Mouse (Mus musculus) midbrain, embryonic 13.5 days (tissue): Measurements from ENCODE around the gene Six6. TPM values are rescaled to one million over a fixed set of nuclear protein-coding genes. Genes with fewer than 3 reads are reported as not detected.

Source experiments
- ATAC-seq: fragments of 200-750 bp; cut with Nextera tagmentation; 2 replicates; pipeline ENCODE4 v1.8.0; 2017; ENCODE audit warnings: mild to moderate bottlenecking, moderate TSS enrichment, moderate library complexity
- H3K27ac ChIP-seq: fragments of 300-500 bp; sonication (generic); 2 replicates; pipeline ENCODE4 v1.5.1; 2015; ENCODE audit warnings: inconsistent platforms, mild to moderate bottlenecking, moderate library complexity
- H3K27me3 ChIP-seq: fragments of 300-500 bp; sonication (generic); 2 replicates; pipeline ENCODE4 v1.6.1; 2015; ENCODE audit warnings: mild to moderate bottlenecking, inconsistent platforms
- H3K36me3 ChIP-seq: fragments of 300-500 bp; sonication (generic); 2 replicates; pipeline ENCODE4 v1.6.1; 2015; ENCODE audit warnings: mild to moderate bottlenecking, inconsistent platforms
- H3K4me1 ChIP-seq: fragments of 300-500 bp; sonication (generic); replicated peaks from 2 replicates; pipeline ENCODE4 v1.6.1; 2015; ENCODE audit warnings: inconsistent platforms
- H3K4me2 ChIP-seq: fragments of 300-500 bp; sonication (generic); replicated peaks from 2 replicates; pipeline ENCODE4 v1.6.1; 2015; ENCODE audit warnings: moderate library complexity, mild to moderate bottlenecking, inconsistent platforms
- H3K4me3 ChIP-seq: fragments of 300-500 bp; sonication (generic); replicated peaks from 2 replicates; pipeline ENCODE4 v1.5.1; 2015; ENCODE audit warnings: mild to moderate bottlenecking, inconsistent platforms
- H3K9ac ChIP-seq: fragments of 300-500 bp; sonication (generic); replicated peaks from 2 replicates; pipeline ENCODE4 v1.6.1; 2015; ENCODE audit warnings: mild to moderate bottlenecking, inconsistent platforms
- H3K9me3 ChIP-seq: fragments of 300-500 bp; sonication (generic); 2 replicates; pipeline ENCODE4 v1.6.1; 2016; ENCODE audit warnings: mild to moderate bottlenecking, inconsistent platforms
- WGBS: fragments of 180-500 bp; shearing (Covaris S2); methylation state at CpG from one replicate; pipeline ENCODE4 v1.1.7; 2015; 5-methylcytosine and 5-hydroxymethylcytosine counted together
- polyA plus RNA-seq: library from polyadenylated mRNA; unstranded; fragments of >200 nt; fragmentation: Nextera tagmentation; extraction: Ambion mirVana; gene quantifications from 2 replicates; pipeline ENCODE4 v1.2.1, GENCODE M21; 2015

The Six6 gene
- polyA plus RNA-seq, 1 experiment from 2014 or later = 0.86 TPM

DNA sequence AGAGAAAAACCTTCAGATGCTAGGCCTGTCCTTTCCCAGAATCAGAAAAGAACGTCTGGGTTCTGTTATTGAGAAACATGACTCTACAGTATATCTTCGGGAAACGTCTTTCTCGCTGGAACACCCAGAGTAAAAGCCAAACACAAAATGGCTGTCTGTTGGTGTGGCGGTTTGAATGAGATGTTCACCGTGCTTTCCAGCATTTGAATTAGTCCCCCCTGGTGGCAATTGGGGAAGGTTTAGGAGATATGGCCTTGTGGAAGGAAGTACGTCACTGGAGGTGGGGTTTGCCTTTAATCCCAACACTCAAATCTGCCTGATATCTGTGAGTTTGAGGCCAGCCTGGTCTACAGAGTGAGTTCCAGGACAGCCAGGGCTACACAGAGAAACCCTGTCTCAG lies 27.8 kb downstream of the Six6 start:
- no peaks in the 10 kb centered on the region for H3K9me3 ChIP-seq
- no peaks in the 10 kb centered on the region for H3K4me1 ChIP-seq
- H3K36me3 ChIP-seq = no peaks in the 10 kb centered on the region
- peaks cover 83% of the 10 kb centered on the region for H3K27me3 ChIP-seq
- 82% methylated on average over 7 of the region's 7 CpGs for WGBS
- ATAC-seq = no peak
- H3K4me2 ChIP-seq = no peak overlapping the region
- H3K4me3 ChIP-seq = no peak overlapping the region
- H3K9ac ChIP-seq = no peak overlapping the region
- H3K27ac ChIP-seq = no peak overlapping the region

GRCm38 (mm10) chr12:72970620-72971019 lies 30.9 kb downstream of the Six6 start:
- H3K4me3 ChIP-seq = no peak overlapping the region
- no peak overlapping the region for H3K27ac ChIP-seq
- no peaks in the 10 kb centered on the region for H3K9me3 ChIP-seq
- 66% methylated on average over 14 of the region's 14 CpGs for WGBS
- peaks cover 90% of the 10 kb centered on the region for H3K27me3 ChIP-seq
- no peaks in the 10 kb centered on the region for H3K4me1 ChIP-seq
- no peaks in the 10 kb centered on the region for H3K36me3 ChIP-seq
- no peak overlapping the region for H3K4me2 ChIP-seq
- H3K9ac ChIP-seq = no peak overlapping the region
- no peak for ATAC-seq

DNA sequence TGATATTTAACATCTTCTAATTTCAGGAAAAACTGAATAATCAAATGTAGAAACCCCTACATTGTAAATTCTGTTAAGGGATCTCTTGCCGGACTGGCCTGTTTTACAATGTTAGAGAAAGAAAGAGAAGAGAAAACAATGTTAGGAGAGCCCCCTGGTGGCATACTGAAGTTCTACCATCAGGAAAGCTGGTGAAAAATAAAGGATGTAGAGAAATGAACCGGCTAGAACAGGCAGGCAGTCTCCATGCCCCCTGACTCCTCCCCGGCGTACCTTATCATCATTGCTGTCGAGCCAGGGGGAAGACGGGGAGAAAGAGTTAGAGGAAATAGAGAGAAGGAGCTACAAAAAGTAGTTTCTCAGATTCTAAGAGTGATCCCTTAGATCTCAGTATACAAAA lies 33.5 kb downstream of the Six6 start:
- Histone ChIP-seq H3K27ac (no peak overlapping the region), H3K4me3 (no peak overlapping the region), H3K27me3 (peaks cover 90% of the 10 kb centered on the region), H3K9ac (no peak overlapping the region), H3K4me2 (no peak overlapping the region), H3K9me3 (no peaks in the 10 kb centered on the region), H3K4me1 (0 out of 2 replicates have a peak, but pooled peaks cover 3% of the 10 kb centered on the region), H3K36me3 (no peaks in the 10 kb centered on the region)
- no peak for ATAC-seq
- 13% methylated on average over 6 of the region's 6 CpGs for WGBS

DNA sequence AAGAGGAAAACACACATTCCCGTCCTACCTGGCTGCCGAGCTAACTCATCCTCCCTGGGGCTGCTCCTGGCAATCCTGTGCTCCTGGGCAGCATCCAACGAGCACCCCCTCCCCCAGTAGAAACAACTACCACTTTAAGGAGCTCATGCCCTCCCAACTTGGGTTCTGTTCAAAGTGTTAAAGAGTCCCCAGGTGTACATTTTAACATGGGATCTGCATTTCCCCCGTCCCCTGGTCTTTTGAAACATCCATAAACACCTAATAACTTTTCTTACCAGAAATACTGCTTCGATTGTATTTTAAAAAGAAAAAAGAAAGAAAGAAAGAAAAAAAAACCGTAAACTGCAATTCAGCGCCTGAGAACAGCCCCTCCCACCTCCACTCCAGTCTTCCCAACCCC lies 36.5 kb downstream of the Six6 start:
- no peak overlapping the region for H3K9ac ChIP-seq
- 4% methylated on average over 7 of the region's 7 CpGs for WGBS
- peaks cover 84% of the 10 kb centered on the region for H3K27me3 ChIP-seq
- no peaks in the 10 kb centered on the region for H3K9me3 ChIP-seq
- H3K4me3 ChIP-seq = peak overlapping the region; percentile 8; the same call in 1 of the 2 replicates
- 0 out of 2 replicates have a peak, but pooled peaks cover 3% of the 10 kb centered on the region for H3K4me1 ChIP-seq
- peak overlapping the region; percentile 37 for H3K4me2 ChIP-seq
- ATAC-seq = no peak
- no peaks in the 10 kb centered on the region for H3K36me3 ChIP-seq
- H3K27ac ChIP-seq = no peak overlapping the region

DNA sequence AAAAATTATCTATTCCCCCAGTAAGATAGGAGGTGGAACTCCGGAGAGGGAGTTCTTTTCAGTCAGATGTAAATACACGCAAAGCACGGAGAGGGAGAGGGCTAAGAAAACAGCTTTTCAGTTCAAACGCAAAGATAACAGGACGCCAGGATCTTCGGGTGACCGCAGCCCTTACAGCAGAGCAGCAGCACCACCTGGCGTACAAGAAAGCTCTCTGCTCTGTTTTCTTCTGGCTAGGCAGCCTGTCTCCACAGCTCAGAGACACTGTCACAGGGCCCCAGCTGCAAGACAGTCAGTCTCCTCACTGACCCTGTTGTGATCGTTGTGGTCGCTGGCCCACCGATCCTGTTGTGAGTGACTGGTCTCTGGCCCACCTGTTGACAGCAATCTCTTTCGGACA lies 37.0 kb downstream of the Six6 start:
- ATAC-seq = peak; percentile 67; the same call in 1 of the 2 replicates
- Histone ChIP-seq H3K9ac (no peak overlapping the region), H3K4me1 (0 out of 2 replicates have a peak, but pooled peaks cover 3% of the 10 kb centered on the region), H3K27me3 (peaks cover 82% of the 10 kb centered on the region), H3K27ac (no peak overlapping the region), H3K9me3 (no peaks in the 10 kb centered on the region), H3K4me2 (peak overlapping the region; percentile 37), H3K36me3 (no peaks in the 10 kb centered on the region), H3K4me3 (peak overlapping the region; percentile 8; the same call in 1 of the 2 replicates)
- WGBS = 2% methylated on average over 12 of the region's 12 CpGs

DNA sequence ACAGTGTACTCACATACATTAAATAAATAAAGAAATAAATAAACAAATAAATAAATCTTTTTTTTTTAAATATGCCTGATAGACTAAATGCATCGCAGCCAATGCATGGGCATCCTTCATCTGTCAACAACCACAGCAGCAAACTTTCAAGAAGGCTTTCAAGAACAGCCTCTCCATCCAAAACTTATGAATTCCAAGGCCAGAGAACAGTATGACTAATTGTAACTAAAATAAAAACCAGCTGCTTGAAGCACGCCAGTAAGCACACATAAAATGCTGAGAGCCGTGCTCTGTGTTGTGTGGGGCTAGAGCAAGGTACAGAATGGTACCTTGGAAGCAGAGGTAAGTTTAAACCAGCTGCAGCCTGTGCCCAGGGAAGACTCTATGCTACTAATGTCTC lies 38.2 kb downstream of the Six6 start:
- 90% methylated on average over 3 of the region's 3 CpGs for WGBS
- Histone ChIP-seq H3K27ac (no peak overlapping the region), H3K4me1 (0 out of 2 replicates have a peak, but pooled peaks cover 3% of the 10 kb centered on the region), H3K4me2 (no peak overlapping the region), H3K4me3 (no peak overlapping the region), H3K9ac (no peak overlapping the region), H3K9me3 (no peaks in the 10 kb centered on the region), H3K36me3 (no peaks in the 10 kb centered on the region), H3K27me3 (peaks cover 73% of the 10 kb centered on the region)
- no peak for ATAC-seq

GRCm38 (mm10) chr12:72979236-72979635 lies 39.5 kb downstream of the Six6 start:
- Histone ChIP-seq H3K9ac (no peak overlapping the region), H3K36me3 (no peaks in the 10 kb centered on the region), H3K4me3 (no peak overlapping the region), H3K9me3 (no peaks in the 10 kb centered on the region), H3K4me2 (no peak overlapping the region), H3K27me3 (peaks cover 64% of the 10 kb centered on the region), H3K27ac (no peak overlapping the region), H3K4me1 (0 out of 2 replicates have a peak, but pooled peaks cover 3% of the 10 kb centered on the region)
- WGBS = 72% methylated on average over 5 of the region's 5 CpGs
- ATAC-seq = no peak

- no peaks in the 10 kb centered on the region for H3K9me3 ChIP-seq
- H3K27me3 ChIP-seq = peaks cover 47% of the 10 kb centered on the region
- no peak overlapping the region for H3K4me2 ChIP-seq
- WGBS = 85% methylated on average over 10 of the region's 10 CpGs
- ATAC-seq = no peak
- no peaks in the 10 kb centered on the region for H3K36me3 ChIP-seq
- no peak overlapping the region for H3K27ac ChIP-seq
- H3K4me3 ChIP-seq = no peak overlapping the region
- H3K9ac ChIP-seq = no peak overlapping the region
- H3K4me1 ChIP-seq = no peaks in the 10 kb centered on the region
Observed at GRCm38 (mm10) chr12:72982616-72983015, 42.9 kb downstream of the Six6 start.

- H3K4me1 ChIP-seq = no peaks in the 10 kb centered on the region
- H3K9me3 ChIP-seq = no peaks in the 10 kb centered on the region
- H3K27me3 ChIP-seq = peaks cover 41% of the 10 kb centered on the region
- no peaks in the 10 kb centered on the region for H3K36me3 ChIP-seq
- H3K4me3 ChIP-seq = no peak overlapping the region
- no peak overlapping the region for H3K9ac ChIP-seq
- ATAC-seq = no peak
- WGBS = 89% methylated on average over 8 of the region's 8 CpGs
- no peak overlapping the region for H3K4me2 ChIP-seq
- no peak overlapping the region for H3K27ac ChIP-seq
Observed at GRCm38 (mm10) chr12:72983071-72983857, 43.6 kb downstream of the Six6 start.

Other genes starting within 250 kb of the Six6 start
- 47.3 and 57.7 TPM in 2 replicates for gene Ppm1a, start 182.4 kb upstream of the Six6 start, polyA plus RNA-seq
- 2.3 and 3.2 TPM in 2 replicates for gene 4930447C04Rik, start 882 bp downstream of the Six6 start, polyA plus RNA-seq
- gene Six1, start 114.0 kb downstream of the Six6 start, polyA plus RNA-seq = 0.64 and 0.70 TPM in 2 replicates
- gene Six4, start 173.6 kb downstream of the Six6 start, polyA plus RNA-seq = 0.37 and 0.61 TPM in 2 replicates
- 18.8 and 19.2 TPM in 2 replicates for gene Mnat1, start 183.8 kb downstream of the Six6 start, polyA plus RNA-seq